Mouse (Mus musculus) CH12.LX (cell line): ENCODE results near the gene Selenow. TPM values are rescaled to one million over a fixed set of nuclear protein-coding genes. Genes with fewer than 3 reads are reported as not detected.

Experiments
- DNase-seq: peaks from one replicate; pipeline ENCODE4 v3.0.0-alpha.2; 2013; ENCODE audit errors: extremely low read depth
- H3K27ac ChIP-seq: 2 replicates; pipeline ENCODE4 v1.5.1; 2012; ENCODE audit warnings: low read depth, mild to moderate bottlenecking, control low read depth, moderate library complexity; ENCODE audit not compliant: insufficient read depth
- H3K27me3 ChIP-seq: replicated peaks from 2 replicates; pipeline ENCODE3; 2012; ENCODE audit warnings: inconsistent platforms
- H3K36me3 ChIP-seq, 2 experiments: replicated peaks in 1 of 2; 2 replicates each; pipeline versions ENCODE3 to v1.6.1; 2012; ENCODE audit warnings: inconsistent platforms in 1 of 2, low read length in 1 of 2, mild to moderate bottlenecking in 1 of 2, mixed read lengths in 1 of 2, moderate library complexity in 1 of 2; ENCODE audit not compliant: control insufficient read depth in 1 of 2, insufficient read depth in 1 of 2
- H3K4me1 ChIP-seq, 2 experiments: 2 replicates each; pipeline ENCODE4 v1.6.1; 2012; ENCODE audit warnings: inconsistent platforms in 1 of 2, moderate library complexity in 1 of 2; ENCODE audit not compliant: insufficient read depth in 2 of 2, control insufficient read depth in 1 of 2
- H3K4me2 ChIP-seq: 2 replicates; pipeline ENCODE4 v1.6.1; 2012; ENCODE audit warnings: low read depth, mild to moderate bottlenecking, control low read depth; ENCODE audit not compliant: poor library complexity, insufficient read depth, severe bottlenecking
- H3K4me3 ChIP-seq, 3 experiments: fragments of 150-350 bp in 1 of 3; sonication (generic) in 1 of 3; replicated peaks in 1 of 3; 2 replicates each; pipeline versions ENCODE3 to v1.5.1; 2011 to 2012; ENCODE audit warnings: low read depth in 2 of 3, low read length in 2 of 3, mild to moderate bottlenecking in 2 of 3, moderate library complexity in 2 of 3, control low read depth in 1 of 3, improper control_type of control experiment in 1 of 3, inconsistent platforms in 1 of 3, mixed read lengths in 1 of 3; ENCODE audit not compliant: poor library complexity in 1 of 3
- H3K79me2 ChIP-seq: replicated peaks from 2 replicates; pipeline ENCODE4 v1.6.1; 2012; ENCODE audit warnings: mild to moderate bottlenecking, moderate library complexity; ENCODE audit not compliant: control insufficient read depth, poor library complexity, insufficient read depth, severe bottlenecking; ENCODE audit errors: extremely low read depth
- H3K9ac ChIP-seq: 2 replicates; pipeline ENCODE4 v1.6.1; 2012; ENCODE audit warnings: low read depth, mild to moderate bottlenecking, control low read depth, moderate library complexity; ENCODE audit not compliant: insufficient read depth
- H3K9me3 ChIP-seq: replicated peaks from 2 replicates; pipeline ENCODE3; 2012; ENCODE audit warnings: low read length, inconsistent platforms, mixed read lengths
- CHD2 ChIP-seq: IDR thresholded peaks from 2 replicates; pipeline ENCODE4 v1.6.1; 2011; ENCODE audit warnings: low read length, improper control_type of control experiment
- CTCF ChIP-seq, 2 experiments: IDR thresholded peaks in 1 of 2; conservative IDR thresholded peaks in 1 of 2; 2 replicates each; pipeline ENCODE4 v1.5.1; 2011 to 2012; ENCODE audit warnings: low read depth in 2 of 2, low read length in 2 of 2, improper control_type of control experiment in 1 of 2, inconsistent platforms in 1 of 2, mild to moderate bottlenecking in 1 of 2, moderate library complexity in 1 of 2
- GABPA ChIP-seq: IDR thresholded peaks from 2 replicates; pipeline ENCODE4 v1.6.1; 2012; ENCODE audit warnings: low read depth, low read length, improper control_type of control experiment, inconsistent platforms; ENCODE audit not compliant: insufficient replicate concordance
- HCFC1 ChIP-seq: IDR thresholded peaks from 2 replicates; pipeline ENCODE4 v1.6.1; 2012; ENCODE audit warnings: low read depth, mild to moderate bottlenecking, inconsistent platforms, low read length, improper control_type of control experiment
- IRF4 ChIP-seq: IDR thresholded peaks from 2 replicates; pipeline ENCODE4 v1.6.1; 2014; ENCODE audit warnings: low read depth, mild to moderate bottlenecking, inconsistent platforms, low read length, improper control_type of control experiment
- MAFK ChIP-seq: IDR thresholded peaks from 2 replicates; pipeline ENCODE4 v1.6.1; 2011; ENCODE audit warnings: low read length, improper control_type of control experiment; ENCODE audit not compliant: insufficient replicate concordance
- MEF2A ChIP-seq: IDR thresholded peaks from 2 replicates; pipeline ENCODE4 v1.6.1; 2014; ENCODE audit warnings: low read depth, mild to moderate bottlenecking, inconsistent platforms, low read length, improper control_type of control experiment, borderline replicate concordance
- MXI1 ChIP-seq: IDR thresholded peaks from 2 replicates; pipeline ENCODE4 v1.6.1; 2011; ENCODE audit warnings: mild to moderate bottlenecking, low read depth, low read length, improper control_type of control experiment
- NRF1 ChIP-seq: IDR thresholded peaks from 2 replicates; pipeline ENCODE4 v1.6.1; 2014; ENCODE audit warnings: low read depth, mild to moderate bottlenecking, inconsistent platforms, low read length, improper control_type of control experiment, moderate library complexity
- RAD21 ChIP-seq: IDR thresholded peaks from 2 replicates; pipeline ENCODE4 v1.6.1; 2011; ENCODE audit warnings: low read depth, mild to moderate bottlenecking, low read length, improper control_type of control experiment, moderate library complexity
- SMC3 ChIP-seq: IDR thresholded peaks from 2 replicates; pipeline ENCODE4 v1.6.1; 2011; ENCODE audit warnings: low read depth, low read length, improper control_type of control experiment
- TBP ChIP-seq: conservative IDR thresholded peaks from 2 replicates; pipeline ENCODE4 v1.6.1; 2011; ENCODE audit warnings: low read depth, low read length, improper control_type of control experiment
- USF1 ChIP-seq: IDR thresholded peaks from 2 replicates; pipeline ENCODE4 v1.6.1; 2014; ENCODE audit warnings: low read depth, mild to moderate bottlenecking, inconsistent platforms, low read length, improper control_type of control experiment
- ZC3H11A ChIP-seq: IDR thresholded peaks from 2 replicates; pipeline ENCODE4 v1.6.1; 2012; ENCODE audit warnings: low read depth, mild to moderate bottlenecking, inconsistent platforms, low read length, improper control_type of control experiment
- ZMIZ1 ChIP-seq: IDR thresholded peaks from 2 replicates; pipeline ENCODE4 v1.6.1; 2012; ENCODE audit warnings: low read depth, mild to moderate bottlenecking, inconsistent platforms, low read length, improper control_type of control experiment
- dilution Hi-C: fragments of 300-500 bp; cut with MboI; formaldehyde crosslinking; loops from 2 replicates; pipeline ENCODE4 v1.14.3; 2020; ENCODE audit warnings: low sequenced_read_pairs; ENCODE audit not compliant: extremely low pct_unique_long_range_greater_than_20kb, extremely low pct_ligation_motif_present
- in situ Hi-C: fragments of 300-500 bp; cut with MboI; formaldehyde crosslinking; loops from 3 replicates; pipeline ENCODE4 v1.14.3; 2019; ENCODE audit warnings: low sequenced_read_pairs, low pct_ligation_motif_present, low pct_unique_long_range_greater_than_20kb, mixed read lengths
- polyA plus RNA-seq: library from polyadenylated mRNA; unstranded; fragments of >175 nt; gene quantifications from 2 replicates; pipeline ENCODE4 v1.2.1, GENCODE M21; 2012; ENCODE audit warnings: low read depth; ENCODE audit not compliant: insufficient read length
- total RNA-seq, 2 experiments: library from RNA; depleted of rRNA; stranded (reverse); fragments of 300-350 nt in 1 of 2; fragments of >200 nt in 1 of 2; gene quantifications; 2 replicates each; pipeline ENCODE4 v1.2.3; 2012 to 2014

The Selenow gene
- total and polyA plus RNA-seq, 3 experiments = 44.9 to 257 (median 65.2) TPM

- Histone ChIP-seq H3K9me3 (no peaks in the 10 kb centered on the region), H3K27me3 (no peaks in the 10 kb centered on the region), H3K27ac (no peak overlapping the region), H3K36me3 (peaks cover 26 to 35% of the 10 kb centered on the region in 2 experiments), H3K9ac (no peak overlapping the region), H3K4me2 (no peak overlapping the region), H3K4me1 (peaks cover 7 to 11% of the 10 kb centered on the region in 2 experiments; a peak in 3 of 4 replicates), H3K4me3 (no peak overlapping the region), H3K79me2 (peaks cover under 1% of the 10 kb centered on the region; the same call in 1 of the 2 replicates)
- TF ChIP-seq CHD2 (no peak), MXI1 (0 out of 2 replicates have a peak, but pooled peaks have one; percentile 29)
- in situ Hi-C loops (no loop called here), dilution Hi-C loops (no loop called here)
- DNase-seq = no peak
These were observed 7.5 kb downstream of the Selenow start for GRCm38 (mm10) chr7:15914751-15915150.

GRCm38 (mm10) chr7:15914252-15914651 lies 8.0 kb downstream of the Selenow start:
- dilution Hi-C loops (no loop called here), in situ Hi-C loops (no loop called here)
- Histone ChIP-seq H3K4me3 (no peak overlapping the region), H3K79me2 (no peaks in the 10 kb centered on the region), H3K27me3 (no peaks in the 10 kb centered on the region), H3K9ac (no peak overlapping the region), H3K27ac (no peak overlapping the region), H3K4me2 (no peak overlapping the region), H3K9me3 (no peaks in the 10 kb centered on the region), H3K4me1 (peaks cover 5 to 10% of the 10 kb centered on the region in 2 experiments; a peak in 3 of 4 replicates), H3K36me3 (peaks cover 22 to 30% of the 10 kb centered on the region in 2 experiments)
- DNase-seq = peak; percentile 58
- TF ChIP-seq MAFK = no peak
- TF ChIP-seq IRF4 = no peak
- no peak for TF ChIP-seq TBP
- peak; percentile 63 for TF ChIP-seq SMC3
- TF ChIP-seq RAD21 = peak; percentile 52
- peak; percentile 81 to 99 for TF ChIP-seq CTCF (conservative IDR thresholded peaks at IDR 0.05 in 1 of 2, IDR thresholded peaks at IDR 0.05 in 1 of 2; ENCODE audit: low read depth in 2 of 2, low read length in 2 of 2)
- TF ChIP-seq MEF2A = no peak
- TF ChIP-seq ZMIZ1 = no peak
- no peak for TF ChIP-seq ZC3H11A
- no peak for TF ChIP-seq HCFC1
- no peak for TF ChIP-seq USF1
- no peak for TF ChIP-seq NRF1
- no peak for TF ChIP-seq MXI1
- no peak for TF ChIP-seq GABPA
